Mouse (Mus musculus) erythroblast, adult 5-6 weeks (primary cell): ENCODE results near the gene Hspd1. TPM values are rescaled to one million over a fixed set of nuclear protein-coding genes. Genes with fewer than 3 reads are reported as not detected.
A peak's percentile ranks its signal among the peaks of the same experiment; 100 is the strongest.
"Not testable (repeated sequence)": the region's sequence is repeated elsewhere in the genome, so short reads cannot be mapped to it uniquely, and the experiment has no call there.

Experiments used
- ATAC-seq: replicated peaks from 2 replicates; pipeline ENCODE4 v1.8.0; 2016; ENCODE audit warnings: moderate number of reproducible peaks, mild to moderate bottlenecking, moderate TSS enrichment, inconsistent platforms; ENCODE audit not compliant: poor library complexity, low FRiP score, severe bottlenecking
- total RNA-seq, 2 experiments: library from RNA; stranded (forward) in 1 of 2; stranded (reverse) in 1 of 2; fragments of 150-400 nt in 1 of 2; fragments of 200-764, 138-1000 nt in 1 of 2; gene quantifications; 2 replicates each; pipeline versions ENCODE4 v1.2.3 to v1.2.4; 2015 to 2017; ENCODE audit warnings: low replicate concordance in 2 of 2

Gene Hspd1
- total RNA-seq, 2 experiments from 2014 or later, result 55.1 to 56.1 TPM

GRCm38 (mm10) chr1:55088611-55089497, 811 bp upstream of the Hspd1 start:
- no peak for ATAC-seq

DNA sequence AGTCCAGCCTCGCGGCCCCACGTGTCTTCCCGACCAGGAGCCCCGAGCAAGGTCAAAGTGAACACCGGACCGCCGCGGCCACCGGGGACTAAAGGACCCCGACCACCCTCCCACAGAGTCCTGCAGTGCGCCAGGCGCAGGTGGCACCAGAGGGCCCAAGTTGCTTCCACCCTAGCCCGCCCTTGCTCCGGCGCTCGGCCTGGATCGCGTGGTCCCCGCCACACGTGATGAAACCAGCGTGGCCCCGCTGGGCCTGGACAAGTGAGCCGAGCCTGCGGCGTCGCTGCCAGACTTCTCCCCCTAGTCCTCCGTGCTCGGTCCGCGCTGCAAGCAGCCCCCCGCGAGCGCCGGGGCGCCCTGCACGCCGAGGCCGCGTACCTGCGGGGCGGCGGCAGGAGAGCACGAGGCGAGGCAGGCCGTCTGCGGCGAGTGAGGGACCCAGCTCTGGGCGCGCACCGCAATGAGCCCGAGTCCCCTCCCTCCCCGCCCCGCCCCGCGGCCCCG, 590 bp downstream of the Hspd1 start:
- peak; percentile 50 for ATAC-seq

DNA sequence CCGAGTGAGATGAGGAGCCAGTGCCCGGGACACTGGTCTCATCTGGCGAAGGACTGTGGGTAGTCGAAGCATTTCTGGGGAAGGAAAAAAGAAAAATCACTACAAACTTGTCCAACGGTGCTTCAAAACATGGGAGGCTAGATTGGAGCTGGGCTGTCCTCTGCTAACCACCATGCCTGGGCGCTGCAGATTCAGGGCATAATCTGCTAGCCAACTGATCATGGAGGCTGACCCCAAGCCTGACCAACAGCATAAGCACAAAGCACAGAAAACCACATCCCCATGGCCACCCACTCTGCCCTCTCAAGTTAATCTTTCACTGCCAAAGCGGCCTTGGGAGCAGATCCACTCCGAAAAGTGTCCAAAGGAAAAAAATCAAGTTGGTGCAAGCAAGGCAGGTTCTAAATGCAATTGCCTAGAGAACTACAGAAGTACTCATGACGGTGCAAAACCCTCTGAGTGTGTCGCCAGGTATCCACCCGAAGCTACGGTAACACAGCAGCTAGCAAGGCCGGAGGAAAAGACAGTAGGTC, 1.1 kb downstream of the Hspd1 start:
- peak; percentile 48 for ATAC-seq

GRCm38 (mm10) chr1:55085781-55086366, 2.2 kb downstream of the Hspd1 start:
- no peak for ATAC-seq

DNA sequence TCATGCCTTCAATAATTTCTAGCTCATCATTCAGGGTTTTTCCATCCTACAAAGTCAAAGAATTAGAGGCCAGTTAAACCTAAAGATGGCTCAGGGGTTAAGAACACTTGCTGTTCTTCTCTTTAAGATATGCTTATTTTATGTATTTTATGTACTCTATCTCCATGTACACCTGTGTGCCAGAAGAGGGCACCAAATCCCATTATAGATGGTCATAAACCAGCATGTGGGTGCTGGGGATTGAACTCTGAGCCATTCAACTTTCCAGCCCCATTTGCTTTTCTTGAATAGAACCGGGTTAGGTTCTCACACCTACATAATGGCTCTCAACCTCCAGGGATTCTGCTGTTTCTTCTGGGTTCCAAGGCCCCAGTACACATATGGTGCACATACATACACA, 5.9 kb downstream of the Hspd1 start:
- ATAC-seq, result no peak

DNA sequence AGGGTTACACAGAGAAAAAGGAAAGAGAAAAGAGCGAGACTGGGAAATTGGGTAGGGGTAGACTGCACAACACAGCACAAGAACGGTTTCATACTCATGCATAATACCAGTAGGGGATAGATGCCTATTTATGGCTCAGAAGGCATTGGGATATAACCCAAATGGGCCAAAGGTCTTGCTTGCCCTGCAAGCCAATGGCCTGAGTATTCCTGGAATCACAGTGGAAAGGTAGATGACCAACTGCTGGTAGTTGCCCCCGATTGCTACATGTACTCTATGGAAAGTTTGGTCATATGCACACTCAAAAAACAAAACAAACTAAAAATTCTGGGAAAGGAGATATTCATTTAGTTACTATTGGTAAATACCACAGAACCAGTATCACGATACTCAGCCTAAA, 8.4 kb downstream of the Hspd1 start:
- ATAC-seq, result no peak

DNA sequence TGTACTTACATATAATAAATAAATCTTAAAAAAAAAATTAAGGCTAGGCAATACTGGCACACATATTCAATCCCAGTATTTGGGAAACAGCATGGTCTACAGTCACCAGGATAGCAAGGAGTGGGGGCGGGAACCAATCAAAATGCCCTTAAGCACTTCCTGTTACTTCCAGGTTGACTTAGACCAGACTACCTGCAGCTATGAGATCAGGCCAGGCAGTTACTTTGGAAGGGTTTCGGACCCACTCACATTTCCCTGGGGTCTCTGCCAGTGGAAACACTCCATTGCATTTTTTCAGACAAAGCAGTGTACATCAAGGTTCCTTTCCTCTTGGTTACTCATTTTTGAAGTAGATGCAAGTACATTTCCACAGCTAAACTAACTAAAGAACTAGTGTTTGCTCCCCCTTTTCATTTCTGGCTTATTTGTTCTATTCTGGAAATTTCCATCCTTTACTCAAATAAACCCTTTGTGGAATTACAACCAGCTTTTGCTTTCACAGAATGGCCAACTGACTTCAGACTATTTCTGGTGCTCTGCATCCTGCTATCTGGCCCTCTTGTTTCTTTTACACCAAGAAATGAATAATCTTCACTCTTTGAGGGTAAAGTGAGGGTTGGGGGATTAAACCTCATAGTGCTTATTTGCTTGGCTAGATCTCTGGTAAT, 11.1 kb downstream of the Hspd1 start:
- ATAC-seq, result no peak

DNA sequence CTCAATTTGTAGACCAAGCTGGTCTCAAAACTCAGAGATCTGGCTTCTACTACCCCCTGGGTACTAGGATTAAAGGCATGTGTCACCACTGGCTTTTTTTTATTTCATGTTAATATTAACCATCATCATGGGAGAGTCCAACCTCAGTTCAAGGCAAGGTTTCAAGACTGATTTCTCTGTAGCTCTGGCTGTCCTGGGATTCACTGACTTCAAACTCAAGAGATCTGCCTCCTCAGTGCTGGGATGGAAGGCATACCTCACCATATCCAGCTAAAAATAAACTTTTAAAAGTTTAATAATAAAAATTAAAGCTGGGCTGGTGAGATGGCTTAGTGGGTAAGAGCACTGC, 11.7 kb downstream of the Hspd1 start:
- ATAC-seq, result no peak

DNA sequence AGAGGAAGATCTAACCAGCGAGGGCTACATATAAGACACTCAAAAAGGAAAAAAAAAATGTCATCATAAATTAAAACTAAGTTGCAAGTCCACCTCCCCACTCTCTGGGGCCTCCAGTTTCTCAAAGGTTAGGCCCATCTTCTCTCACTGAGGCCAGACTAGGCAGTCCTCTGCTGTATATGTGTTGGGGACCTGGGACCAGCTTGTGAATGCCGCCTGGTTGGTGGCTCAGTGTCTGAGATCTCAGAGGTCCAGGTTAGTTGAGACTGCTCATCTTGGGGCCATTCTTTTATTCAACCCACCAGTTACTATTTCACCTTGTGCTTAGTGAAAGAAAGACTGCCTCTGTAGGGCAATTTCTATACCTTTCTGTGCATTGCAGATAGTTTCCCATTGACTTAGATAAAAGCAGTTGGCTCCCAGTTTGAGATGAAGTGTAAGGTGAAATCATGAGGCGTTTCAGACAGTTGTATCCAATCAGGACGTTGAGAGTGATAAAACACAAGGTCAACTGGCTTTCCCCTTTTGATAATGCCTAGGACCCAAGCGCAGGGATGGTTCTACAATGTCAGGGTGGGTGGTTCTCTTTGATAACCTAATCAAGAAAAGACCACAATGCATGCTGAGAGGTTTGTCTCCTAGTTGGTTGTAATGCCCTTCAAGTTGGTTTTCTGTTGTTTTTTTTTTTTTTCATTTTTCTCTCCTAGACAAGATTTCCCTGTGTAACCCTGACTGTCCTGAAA, 12.2 kb downstream of the Hspd1 start:
- no peak for ATAC-seq

- ATAC-seq, result no peak
Measured at GRCm38 (mm10) chr1:55074757-55075156, 13.3 kb downstream of the Hspd1 start.

GRCm38 (mm10) chr1:55072328-55072727, 15.7 kb downstream of the Hspd1 start:
- not testable (repeated sequence) for ATAC-seq

GRCm38 (mm10) chr1:55061772-55062171, 26.3 kb downstream of the Hspd1 start:
- no peak for ATAC-seq

- peak; percentile 69 for ATAC-seq
Measured at GRCm38 (mm10) chr1:55061099-55061498, 26.9 kb downstream of the Hspd1 start.

- not testable (repeated sequence) for ATAC-seq
Measured at GRCm38 (mm10) chr1:55058383-55058782, 29.7 kb downstream of the Hspd1 start.

- ATAC-seq, result no peak
Measured at GRCm38 (mm10) chr1:55055322-55056115, 32.5 kb downstream of the Hspd1 start.

GRCm38 (mm10) chr1:55053596-55053995, 34.4 kb downstream of the Hspd1 start:
- no peak for ATAC-seq

- peak; percentile 79 for ATAC-seq
Measured at GRCm38 (mm10) chr1:55053005-55053404, 35.0 kb downstream of the Hspd1 start.

- ATAC-seq, result peak; percentile 97
Measured at GRCm38 (mm10) chr1:55052355-55052953, 35.6 kb downstream of the Hspd1 start, which contains the start of gene Coq10b. Coq10b (plus strand) TSS chr1:55052770.
